11 mouse cellular contexts compared by ENCODE assay signal in genomic region chr2:167903242-167903952, GRCm38 (mm10).
"Had no signal": no experiment of that assay in that cellular context is flagged by ENCODE, and none has a peak within 500 bp of the region (broad histone marks: within the 10 kb centered on the region; RNA-seq: fewer than 3 reads in every experiment).

No protein-coding gene starts in this region.

- H3K4me1 ChIP-seq: midbrain, embryonic 15.5 days; neural tube, embryonic 12.5 days had no signal

- H3K27me3 ChIP-seq: neural tube, embryonic 12.5 days had no signal

- H3K9ac ChIP-seq: limb, embryonic 12.5 days; liver, embryonic 14.5 days; lung, embryonic 14.5 days; midbrain, embryonic 15.5 days; neural tube, embryonic 12.5 days had no signal

- H3K36me3 ChIP-seq: limb, embryonic 12.5 days; midbrain, embryonic 15.5 days; neural tube, embryonic 12.5 days had no signal

- H3K27ac ChIP-seq: layer of hippocampus, adult 2 months; limb, embryonic 12.5 days; liver, embryonic 14.5 days; midbrain, embryonic 15.5 days; neural tube, embryonic 12.5 days had no signal

- DNase-seq: kidney, adult 2 months; kidney, postnatal 36 days; lung, embryonic 14.5 days; thymus, adult 2 months; thymus, postnatal 25 days had no signal

- H3K4me2 ChIP-seq: limb, embryonic 12.5 days; lung, embryonic 14.5 days; midbrain, embryonic 15.5 days; neural tube, embryonic 12.5 days had no signal

- H3K9me3 ChIP-seq: limb, embryonic 12.5 days; midbrain, embryonic 15.5 days; neural tube, embryonic 12.5 days had no signal

- ATAC-seq: intestine, embryonic 16.5 days; midbrain, embryonic 15.5 days had no signal

- H3K4me3 ChIP-seq: layer of hippocampus, adult 2 months; limb, embryonic 12.5 days; midbrain, embryonic 15.5 days; neural tube, embryonic 12.5 days had no signal
